Mouse (Mus musculus) heart, embryonic 13.5 days (tissue): Measurements from ENCODE around the gene Gp9. TPM values are rescaled to one million over a fixed set of nuclear protein-coding genes. Genes with fewer than 3 reads are reported as not detected.

Source experiments
- ATAC-seq: fragments of 200-750 bp; cut with Nextera tagmentation; 2 replicates; pipeline ENCODE4 v1.8.0; 2017; ENCODE audit warnings: moderate TSS enrichment; ENCODE audit not compliant: insufficient number of reproducible peaks, low FRiP score, low TSS enrichment; ENCODE audit errors: extremely low read depth
- H3K27ac ChIP-seq: fragments of 300-500 bp; sonication (generic); replicated peaks from 2 replicates; pipeline ENCODE4 v1.5.1; 2015; ENCODE audit warnings: moderate library complexity, mild to moderate bottlenecking, inconsistent platforms
- H3K27me3 ChIP-seq: fragments of 300-500 bp; sonication (generic); replicated peaks from 2 replicates; pipeline ENCODE4 v1.6.1; 2015; ENCODE audit warnings: mild to moderate bottlenecking, inconsistent platforms
- H3K36me3 ChIP-seq: fragments of 300-500 bp; sonication (generic); 2 replicates; pipeline ENCODE4 v1.6.1; 2015; ENCODE audit warnings: mild to moderate bottlenecking, inconsistent platforms
- H3K4me1 ChIP-seq: fragments of 300-500 bp; sonication (generic); 2 replicates; pipeline ENCODE4 v1.6.1; 2015; ENCODE audit warnings: inconsistent platforms
- H3K4me2 ChIP-seq: fragments of 300-500 bp; sonication (generic); 2 replicates; pipeline ENCODE4 v1.6.1; 2015; ENCODE audit warnings: inconsistent platforms, mild to moderate bottlenecking, moderate library complexity
- H3K4me3 ChIP-seq: fragments of 300-500 bp; sonication (generic); 2 replicates; pipeline ENCODE4 v1.5.1; 2015; ENCODE audit warnings: moderate library complexity, mild to moderate bottlenecking, inconsistent platforms
- H3K9ac ChIP-seq: fragments of 300-500 bp; sonication (generic); 2 replicates; pipeline ENCODE4 v1.6.1; 2015; ENCODE audit warnings: inconsistent platforms, mild to moderate bottlenecking, moderate library complexity
- H3K9me3 ChIP-seq: fragments of 300-500 bp; sonication (generic); 2 replicates; pipeline ENCODE4 v1.6.1; 2016; ENCODE audit warnings: inconsistent platforms
- WGBS: fragments of 180-500 bp; shearing (Covaris S2); methylation state at CpG from one replicate; pipeline ENCODE4 v1.1.7; 2015; ENCODE audit warnings: mixed read lengths; 5-methylcytosine and 5-hydroxymethylcytosine counted together
- polyA plus RNA-seq: library from polyadenylated mRNA; unstranded; fragments of >200 nt; fragmentation: Nextera tagmentation; extraction: Ambion mirVana; gene quantifications from 2 replicates; pipeline ENCODE4 v1.2.1, GENCODE M21; 2015

Gene Gp9
- polyA plus RNA-seq, 1 experiment from 2014 or later = 5.1 TPM

DNA sequence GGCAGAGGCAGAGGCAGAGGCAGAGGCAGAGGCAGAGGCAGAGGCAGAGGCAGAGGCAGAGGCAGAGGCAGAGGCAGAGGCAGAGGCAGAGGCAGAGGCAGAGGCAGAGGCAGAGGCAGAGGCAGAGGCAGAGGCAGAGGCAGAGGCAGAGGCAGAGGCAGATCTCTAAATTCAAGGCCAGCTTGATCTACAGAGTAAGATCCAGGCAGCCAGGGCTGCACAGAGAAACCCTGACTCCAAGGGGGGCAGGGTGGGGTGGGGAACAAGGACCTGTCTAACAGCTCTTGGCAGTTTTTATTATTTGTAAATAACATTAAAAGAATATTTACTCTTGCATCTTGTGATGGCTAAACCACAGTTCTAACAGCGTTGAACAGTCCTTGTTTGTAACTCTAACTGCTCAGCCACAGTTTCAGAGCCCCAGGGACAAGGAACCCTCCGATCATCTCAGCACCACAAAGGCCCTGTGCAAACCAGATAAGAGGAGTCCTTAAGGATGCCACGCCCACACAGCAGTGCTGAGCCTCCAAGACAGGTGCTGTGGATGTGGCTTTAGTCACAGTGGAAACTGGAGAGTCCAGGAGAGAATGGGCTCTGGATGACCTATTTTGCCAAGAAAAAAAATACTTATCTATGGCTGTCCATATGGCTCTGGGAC lies 2.2 kb upstream of the Gp9 start:
- no peak overlapping the region for H3K4me3 ChIP-seq
- 47% methylated on average over 3 of the region's 3 CpGs for WGBS
- peak; percentile 40; the same call in 1 of the 2 replicates for ATAC-seq

GRCm38 (mm10) chr6:87776663-87777062 lies 1.2 kb upstream of the Gp9 start:
- H3K4me1 ChIP-seq = peaks cover 18% of the 10 kb centered on the region
- no peak overlapping the region; the same call in 1 of the 2 replicates for H3K4me2 ChIP-seq
- H3K36me3 ChIP-seq = no peaks in the 10 kb centered on the region
- no peak overlapping the region for H3K27ac ChIP-seq
- 0 out of 2 replicates have a peak, but pooled peaks cover 3% of the 10 kb centered on the region for H3K27me3 ChIP-seq
- no peak overlapping the region for H3K4me3 ChIP-seq
- H3K9me3 ChIP-seq = no peaks in the 10 kb centered on the region
- no peak overlapping the region for H3K9ac ChIP-seq
- WGBS = 50% methylated on average over 1 of the region's 1 CpGs
- 0 out of 2 replicates have a peak, but pooled peaks have one; percentile 12 for ATAC-seq

More for the DNA sequence above, 2.2 kb upstream of the Gp9 start:
- Histone ChIP-seq H3K4me1 (peaks cover 18% of the 10 kb centered on the region), H3K36me3 (no peaks in the 10 kb centered on the region), H3K27me3 (0 out of 2 replicates have a peak, but pooled peaks cover 3% of the 10 kb centered on the region), H3K9ac (no peak overlapping the region), H3K9me3 (no peaks in the 10 kb centered on the region), H3K4me2 (no peak overlapping the region), H3K27ac (no peak overlapping the region)

GRCm38 (mm10) chr6:87778294-87779173 lies 662 bp downstream of the Gp9 start:
- peak overlapping the region; percentile 43 for H3K27ac ChIP-seq
- no peaks in the 10 kb centered on the region for H3K9me3 ChIP-seq
- H3K36me3 ChIP-seq = no peaks in the 10 kb centered on the region
- no peak overlapping the region for H3K4me2 ChIP-seq
- no peak for ATAC-seq
- H3K4me1 ChIP-seq = peaks cover 18% of the 10 kb centered on the region
- H3K4me3 ChIP-seq = no peak overlapping the region
- 0 out of 2 replicates have a peak, but pooled peaks cover 2% of the 10 kb centered on the region for H3K27me3 ChIP-seq
- WGBS = 51% methylated on average over 11 of the region's 11 CpGs
- H3K9ac ChIP-seq = no peak overlapping the region; the same call in 1 of the 2 replicates

- Histone ChIP-seq H3K27ac (no peak overlapping the region), H3K4me1 (peaks cover 18% of the 10 kb centered on the region), H3K4me3 (no peak overlapping the region), H3K9me3 (no peaks in the 10 kb centered on the region), H3K36me3 (no peaks in the 10 kb centered on the region), H3K9ac (no peak overlapping the region), H3K4me2 (no peak overlapping the region), H3K27me3 (no peaks in the 10 kb centered on the region)
- ATAC-seq = no peak
- WGBS = 85% methylated on average over 11 of the region's 11 CpGs
These were observed 1.6 kb downstream of the Gp9 start for GRCm38 (mm10) chr6:87779174-87780165.

GRCm38 (mm10) chr6:87780546-87781301 lies 2.9 kb downstream of the Gp9 start:
- H3K4me1 ChIP-seq = peaks cover 18% of the 10 kb centered on the region
- 75% methylated on average over 10 of the region's 10 CpGs for WGBS
- H3K27me3 ChIP-seq = no peaks in the 10 kb centered on the region
- no peaks in the 10 kb centered on the region for H3K36me3 ChIP-seq
- H3K9ac ChIP-seq = no peak overlapping the region
- H3K4me3 ChIP-seq = no peak overlapping the region
- no peak for ATAC-seq
- no peak overlapping the region for H3K4me2 ChIP-seq
- H3K27ac ChIP-seq = no peak overlapping the region
- no peaks in the 10 kb centered on the region for H3K9me3 ChIP-seq

DNA sequence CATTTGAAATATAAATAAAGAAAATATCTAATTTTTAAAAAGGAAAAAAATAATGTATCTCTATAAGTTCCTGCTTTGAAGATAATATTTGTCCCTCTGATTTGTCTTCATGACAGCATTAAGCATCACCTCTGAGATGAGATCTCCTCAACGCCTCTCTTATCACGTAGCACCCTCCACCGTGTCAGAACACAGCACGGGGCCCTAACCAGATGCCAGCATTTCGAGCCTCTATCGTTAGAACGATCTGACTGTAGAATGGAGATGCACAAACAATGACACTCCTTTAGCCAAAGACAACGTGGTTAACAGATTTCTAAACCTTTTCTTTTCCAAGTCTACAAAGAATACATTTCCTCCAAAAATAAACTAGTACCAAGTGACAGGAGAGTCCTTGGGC lies 6.2 kb downstream of the Gp9 start:
- Histone ChIP-seq H3K9ac (no peak overlapping the region), H3K4me3 (no peak overlapping the region), H3K27ac (no peak overlapping the region), H3K4me1 (peaks cover 8% of the 10 kb centered on the region), H3K27me3 (no peaks in the 10 kb centered on the region), H3K9me3 (no peaks in the 10 kb centered on the region), H3K36me3 (no peaks in the 10 kb centered on the region), H3K4me2 (no peak overlapping the region)
- WGBS = 49% methylated on average over 8 of the region's 8 CpGs
- ATAC-seq = no peak

- Histone ChIP-seq H3K4me2 (no peak overlapping the region), H3K27me3 (no peaks in the 10 kb centered on the region), H3K4me3 (no peak overlapping the region), H3K4me1 (peaks cover 32% of the 10 kb centered on the region), H3K9ac (no peak overlapping the region), H3K9me3 (no peaks in the 10 kb centered on the region), H3K27ac (no peak overlapping the region), H3K36me3 (peaks cover 6% of the 10 kb centered on the region; the same call in 1 of the 2 replicates)
- WGBS = 83% methylated on average over 5 of the region's 5 CpGs
- no peak for ATAC-seq
These were observed 8.7 kb downstream of the Gp9 start for GRCm38 (mm10) chr6:87786621-87787020.

DNA sequence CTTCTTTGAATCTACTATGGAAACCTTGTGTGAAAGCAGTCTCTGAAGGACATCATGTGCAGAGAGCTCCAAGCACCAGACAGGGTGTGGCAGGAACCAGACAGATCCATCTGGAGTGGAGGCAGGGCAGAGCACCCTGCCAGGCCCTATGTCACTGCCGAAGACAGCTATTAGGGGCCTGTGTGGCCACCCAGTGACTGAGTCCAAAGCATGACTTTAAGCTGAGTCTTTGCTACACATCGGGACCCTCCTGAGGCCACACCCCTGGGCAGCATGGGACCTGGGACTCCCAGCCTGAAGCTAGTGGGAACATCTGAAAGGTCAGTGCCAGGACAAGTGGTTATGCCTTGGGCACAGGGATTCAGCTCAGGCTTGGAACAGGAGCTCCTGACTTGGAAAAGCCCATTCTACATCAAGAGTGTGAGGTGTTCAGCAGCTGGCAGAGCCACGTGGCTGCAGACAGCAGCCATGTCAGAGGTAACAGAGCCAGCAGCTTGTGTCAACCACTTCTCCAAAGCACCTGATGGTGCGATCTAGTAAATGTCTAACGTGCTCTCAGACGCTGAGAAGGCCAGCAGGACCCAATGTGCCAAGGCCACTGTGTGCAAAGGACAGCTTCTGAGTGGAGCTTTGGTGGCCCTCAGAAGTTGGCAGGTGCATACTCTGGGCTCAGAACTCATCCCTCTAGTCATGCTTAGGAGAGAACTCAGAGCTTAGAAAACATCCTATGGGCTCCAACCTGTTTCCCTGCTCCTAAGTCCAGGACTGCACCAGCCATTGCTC lies 9.4 kb downstream of the Gp9 start:
- 80% methylated on average over 6 of the region's 6 CpGs for WGBS

DNA sequence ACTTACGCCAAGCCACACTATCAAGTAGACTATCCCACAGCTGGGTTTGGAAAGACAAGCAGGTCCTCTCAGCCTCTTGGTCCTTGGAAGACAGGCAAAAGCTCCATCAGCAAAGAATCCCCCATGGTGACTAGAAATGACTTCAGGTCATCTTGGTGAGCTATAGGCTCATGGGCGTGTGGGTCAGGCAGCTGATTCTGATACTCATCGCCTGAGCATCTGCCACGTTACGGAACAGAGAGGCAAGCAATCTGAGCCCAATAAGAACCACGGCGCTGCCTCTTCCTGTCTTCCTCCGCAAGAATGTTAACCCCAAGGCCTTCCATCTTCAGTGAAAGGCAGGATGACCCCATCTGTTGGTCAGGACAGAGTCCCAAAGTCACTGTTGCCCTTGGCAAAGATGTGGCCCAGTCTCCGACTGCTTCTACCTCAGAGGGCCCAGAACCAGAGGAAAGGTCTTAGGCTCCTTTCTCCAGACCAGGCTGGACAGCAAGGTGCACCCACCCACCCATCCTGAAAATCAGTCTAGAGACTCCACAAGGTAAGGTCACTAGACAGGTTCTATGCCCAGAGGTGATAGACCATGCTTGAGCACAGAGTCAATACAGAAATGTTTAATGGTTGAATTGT lies 10.5 kb downstream of the Gp9 start:
- Histone ChIP-seq H3K4me2 (no peak overlapping the region), H3K4me1 (peaks cover 32% of the 10 kb centered on the region), H3K36me3 (peaks cover 23% of the 10 kb centered on the region), H3K4me3 (no peak overlapping the region), H3K27ac (no peak overlapping the region), H3K9me3 (no peaks in the 10 kb centered on the region), H3K9ac (no peak overlapping the region), H3K27me3 (no peaks in the 10 kb centered on the region)
- WGBS = 86% methylated on average over 9 of the region's 9 CpGs
- ATAC-seq = no peak

More for the DNA sequence above, 9.4 kb downstream of the Gp9 start:
- no peak overlapping the region for H3K9ac ChIP-seq
- no peak overlapping the region for H3K27ac ChIP-seq
- peaks cover 12% of the 10 kb centered on the region for H3K36me3 ChIP-seq
- no peaks in the 10 kb centered on the region for H3K27me3 ChIP-seq
- no peak for ATAC-seq
- H3K9me3 ChIP-seq = no peaks in the 10 kb centered on the region
- H3K4me3 ChIP-seq = no peak overlapping the region
- no peak overlapping the region for H3K4me2 ChIP-seq
- H3K4me1 ChIP-seq = peaks cover 32% of the 10 kb centered on the region
